Mouse (Mus musculus): ENCODE data around the gene Actn1. TPM values are rescaled to one million over a fixed set of nuclear protein-coding genes. Genes with fewer than 3 reads are reported as not detected.

Gene Actn1
- polyA plus RNA-seq, 1 experiment from 2014 or later = 24.1 TPM

DNA sequence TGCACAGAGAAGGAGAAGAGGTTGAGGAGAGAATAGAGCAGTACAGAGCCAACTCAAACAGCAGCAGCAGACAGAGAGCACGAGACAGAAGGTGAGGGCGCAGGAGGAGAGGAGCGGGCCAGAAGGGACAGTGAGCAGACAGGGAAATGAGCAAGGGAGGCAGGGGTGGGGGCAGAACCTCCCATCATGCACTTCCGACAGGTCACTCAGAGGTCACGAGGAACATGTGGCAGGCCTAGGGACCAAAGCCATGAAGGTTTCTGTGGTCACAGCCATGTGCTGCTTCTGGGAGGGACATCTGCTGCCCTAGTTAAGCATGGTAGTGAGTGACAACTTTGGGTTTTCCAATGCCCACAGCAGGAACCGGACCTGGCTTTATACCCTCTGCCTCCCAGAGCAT lies 68.8 kb downstream of the Actn1 start:
- H3K27ac ChIP-seq = peak overlapping the region; percentile 66
- peaks cover 17% of the 10 kb centered on the region for H3K4me1 ChIP-seq (replicated peaks)
- 69% methylated on average over 6 of the region's 6 CpGs for WGBS
- peaks cover 96% of the 10 kb centered on the region for H3K36me3 ChIP-seq
- DNase-seq (ENCODE audit: low spot score) = peak; percentile 25
- no peaks in the 10 kb centered on the region for H3K9me3 ChIP-seq
- H3K27me3 ChIP-seq (ENCODE audit: insufficient read depth, poor library complexity, severe bottlenecking) = no peaks in the 10 kb centered on the region
- H3K4me3 ChIP-seq = no peak overlapping the region

DNA sequence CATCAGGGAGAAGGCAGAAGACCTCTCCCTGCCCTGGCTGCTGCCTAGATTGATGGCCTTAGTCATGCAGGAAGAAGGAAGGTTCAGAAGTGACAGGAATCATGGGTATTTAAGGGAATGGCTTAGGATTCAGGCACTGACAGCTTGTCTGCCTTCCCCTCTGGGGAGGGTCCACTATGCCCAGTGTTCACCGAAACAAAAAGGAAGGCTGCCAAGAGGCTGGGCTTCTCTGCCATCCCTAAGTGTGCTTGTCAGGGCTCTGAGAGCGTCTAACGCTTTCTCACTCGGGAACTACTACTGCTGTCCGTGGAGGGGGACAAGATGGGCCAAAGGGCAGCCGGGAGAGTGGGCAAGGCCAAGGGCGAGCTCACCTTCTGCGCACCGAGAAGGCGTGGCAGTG lies 69.3 kb downstream of the Actn1 start:
- H3K27ac ChIP-seq = peak overlapping the region; percentile 66
- no peaks in the 10 kb centered on the region for H3K9me3 ChIP-seq
- no peaks in the 10 kb centered on the region for H3K27me3 ChIP-seq (ENCODE audit: insufficient read depth, poor library complexity, severe bottlenecking)
- H3K4me1 ChIP-seq (replicated peaks) = peaks cover 17% of the 10 kb centered on the region
- DNase-seq (ENCODE audit: low spot score) = no peak
- H3K36me3 ChIP-seq = peaks cover 96% of the 10 kb centered on the region
- 91% methylated on average over 10 of the region's 10 CpGs for WGBS
- no peak overlapping the region for H3K4me3 ChIP-seq

GRCm38 (mm10) chr12:80184041-80184440 lies 76.1 kb downstream of the Actn1 start:
- no peaks in the 10 kb centered on the region for H3K27me3 ChIP-seq (ENCODE audit: insufficient read depth, poor library complexity, severe bottlenecking)
- H3K9me3 ChIP-seq = no peaks in the 10 kb centered on the region
- 90% methylated on average over 5 of the region's 5 CpGs for WGBS
- no peak overlapping the region for H3K4me3 ChIP-seq
- no peak overlapping the region for H3K27ac ChIP-seq
- no peak for DNase-seq (ENCODE audit: low spot score)
- no peaks in the 10 kb centered on the region for H3K4me1 ChIP-seq (replicated peaks)
- H3K36me3 ChIP-seq = peaks cover 80% of the 10 kb centered on the region

GRCm38 (mm10) chr12:80181831-80182230 lies 78.3 kb downstream of the Actn1 start:
- H3K4me1 ChIP-seq (replicated peaks) = no peaks in the 10 kb centered on the region
- H3K27ac ChIP-seq = no peak overlapping the region
- 89% methylated on average over 2 of the region's 2 CpGs for WGBS
- no peak for DNase-seq (ENCODE audit: low spot score)
- H3K4me3 ChIP-seq = no peak overlapping the region
- peaks cover 79% of the 10 kb centered on the region for H3K36me3 ChIP-seq
- H3K27me3 ChIP-seq (ENCODE audit: insufficient read depth, poor library complexity, severe bottlenecking) = no peaks in the 10 kb centered on the region
- H3K9me3 ChIP-seq = no peaks in the 10 kb centered on the region

DNA sequence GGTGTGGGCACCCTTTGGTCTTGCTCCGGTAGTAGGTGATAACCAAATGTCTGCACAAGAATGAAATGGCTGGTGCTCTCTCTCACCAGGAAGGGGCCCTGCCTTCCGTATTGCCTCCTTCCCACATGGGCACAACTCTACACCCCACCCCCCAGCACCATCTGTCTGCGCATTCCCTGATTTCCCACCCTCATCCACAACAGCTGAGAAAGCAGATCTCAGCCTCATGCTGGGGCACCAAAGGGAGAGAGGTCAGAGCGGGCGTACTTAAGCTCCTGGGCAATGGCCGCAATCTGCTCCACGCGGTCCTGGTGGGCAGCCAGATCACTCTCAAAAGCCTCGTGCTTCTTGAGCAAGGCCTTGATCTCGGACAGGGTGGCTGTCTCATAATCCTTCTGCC lies 82.1 kb downstream of the Actn1 start:
- Histone ChIP-seq H3K9me3 (no peaks in the 10 kb centered on the region), H3K27me3 (ENCODE audit: insufficient read depth, poor library complexity, severe bottlenecking) (no peaks in the 10 kb centered on the region), H3K27ac (no peak overlapping the region), H3K4me3 (no peak overlapping the region), H3K4me1 (replicated peaks) (no peaks in the 10 kb centered on the region), H3K36me3 (peaks cover 89% of the 10 kb centered on the region)
- 78% methylated on average over 10 of the region's 10 CpGs for WGBS
- DNase-seq (ENCODE audit: low spot score) = peak; percentile 23

DNA sequence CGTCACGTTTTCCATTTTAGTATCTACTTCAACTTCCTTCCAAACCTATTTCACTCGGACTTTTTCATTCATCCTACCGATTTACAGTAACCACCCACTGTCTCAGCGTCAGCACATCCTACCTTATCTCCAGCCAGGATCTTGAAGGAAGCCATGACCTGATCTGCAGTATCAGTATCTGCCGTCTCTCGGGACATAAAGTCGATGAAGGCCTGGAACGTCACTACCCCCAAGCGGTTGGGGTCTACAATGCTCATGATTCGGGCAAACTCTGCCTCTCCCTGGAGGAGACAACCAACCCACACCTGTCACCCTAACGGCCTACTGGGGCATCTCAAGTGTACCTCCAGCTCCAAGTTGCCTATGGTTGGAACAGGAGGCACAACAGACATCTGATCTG lies 91.4 kb downstream of the Actn1 start:
- Histone ChIP-seq H3K27ac (peak overlapping the region; percentile 93), H3K36me3 (peaks cover 60% of the 10 kb centered on the region), H3K4me1 (replicated peaks) (peaks cover 4% of the 10 kb centered on the region), H3K4me3 (peak overlapping the region; percentile 68), H3K9me3 (no peaks in the 10 kb centered on the region), H3K27me3 (ENCODE audit: insufficient read depth, poor library complexity, severe bottlenecking) (no peaks in the 10 kb centered on the region)
- no peak for DNase-seq (ENCODE audit: low spot score)
- 62% methylated on average over 12 of the region's 12 CpGs for WGBS

GRCm38 (mm10) chr12:80168178-80168686 lies 91.9 kb downstream of the Actn1 start:
- peak overlapping the region; percentile 93 for H3K27ac ChIP-seq
- 25% methylated on average over 35 of the region's 35 CpGs for WGBS
- H3K9me3 ChIP-seq = no peaks in the 10 kb centered on the region
- H3K27me3 ChIP-seq (ENCODE audit: insufficient read depth, poor library complexity, severe bottlenecking) = no peaks in the 10 kb centered on the region
- DNase-seq (ENCODE audit: low spot score) = peak; percentile 90
- peaks cover 55% of the 10 kb centered on the region for H3K36me3 ChIP-seq
- H3K4me1 ChIP-seq (replicated peaks) = peaks cover 4% of the 10 kb centered on the region
- peak overlapping the region; percentile 68 for H3K4me3 ChIP-seq

DNA sequence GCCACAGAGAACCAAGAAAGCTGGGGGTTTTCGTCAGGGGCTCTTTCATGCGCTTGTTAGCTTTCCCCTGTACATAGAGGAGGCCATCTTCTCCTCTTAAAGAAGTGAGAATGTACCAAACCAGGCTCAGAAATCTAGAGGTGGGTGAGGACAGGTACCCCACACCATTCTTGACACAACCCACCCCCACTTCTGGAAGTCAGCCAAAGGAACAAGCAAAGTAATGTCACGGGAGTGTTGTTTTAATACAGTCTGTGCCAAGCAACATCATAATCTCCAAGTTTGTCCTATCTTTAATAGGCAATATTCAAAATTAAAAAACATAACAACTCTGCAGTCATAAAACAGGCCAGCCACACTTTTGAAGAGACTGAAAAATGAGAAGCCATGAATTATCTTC lies 92.8 kb downstream of the Actn1 start:
- Histone ChIP-seq H3K4me3 (no peak overlapping the region), H3K36me3 (peaks cover 46% of the 10 kb centered on the region), H3K27ac (no peak overlapping the region), H3K4me1 (replicated peaks) (peaks cover 4% of the 10 kb centered on the region), H3K27me3 (ENCODE audit: insufficient read depth, poor library complexity, severe bottlenecking) (no peaks in the 10 kb centered on the region), H3K9me3 (no peaks in the 10 kb centered on the region)
- WGBS = 97% methylated on average over 3 of the region's 3 CpGs
- DNase-seq (ENCODE audit: low spot score) = no peak

- H3K27ac ChIP-seq = no peak overlapping the region
- H3K27me3 ChIP-seq (ENCODE audit: insufficient read depth, poor library complexity, severe bottlenecking) = no peaks in the 10 kb centered on the region
- no peak overlapping the region for H3K4me3 ChIP-seq
- DNase-seq (ENCODE audit: low spot score) = no peak
- 97% methylated on average over 4 of the region's 4 CpGs for WGBS
- H3K9me3 ChIP-seq = no peaks in the 10 kb centered on the region
- peaks cover 4% of the 10 kb centered on the region for H3K4me1 ChIP-seq (replicated peaks)
- peaks cover 40% of the 10 kb centered on the region for H3K36me3 ChIP-seq
These were observed 93.5 kb downstream of the Actn1 start for GRCm38 (mm10) chr12:80166651-80167050.

- no peak overlapping the region for H3K27ac ChIP-seq
- peaks cover 18% of the 10 kb centered on the region for H3K36me3 ChIP-seq
- no peaks in the 10 kb centered on the region for H3K9me3 ChIP-seq
- 93% methylated on average over 8 of the region's 8 CpGs for WGBS
- no peak overlapping the region for H3K4me3 ChIP-seq
- peaks cover 4% of the 10 kb centered on the region for H3K4me1 ChIP-seq (replicated peaks)
- H3K27me3 ChIP-seq (ENCODE audit: insufficient read depth, poor library complexity, severe bottlenecking) = no peaks in the 10 kb centered on the region
- no peak for DNase-seq (ENCODE audit: low spot score)
These were observed 95.6 kb downstream of the Actn1 start for GRCm38 (mm10) chr12:80164526-80164925.

GRCm38 (mm10) chr12:80162448-80162847 lies 97.7 kb downstream of the Actn1 start:
- Histone ChIP-seq H3K4me3 (no peak overlapping the region), H3K4me1 (replicated peaks) (no peaks in the 10 kb centered on the region), H3K9me3 (no peaks in the 10 kb centered on the region), H3K36me3 (peaks cover 12% of the 10 kb centered on the region), H3K27ac (no peak overlapping the region), H3K27me3 (ENCODE audit: insufficient read depth, poor library complexity, severe bottlenecking) (no peaks in the 10 kb centered on the region)
- 80% methylated on average over 3 of the region's 3 CpGs for WGBS
- no peak for DNase-seq (ENCODE audit: low spot score)

GRCm38 (mm10) chr12:80157675-80158074 lies 102.5 kb downstream of the Actn1 start:
- no peak overlapping the region for H3K4me3 ChIP-seq

GRCm38 (mm10) chr12:80153687-80154326 lies 106.4 kb downstream of the Actn1 start:
- H3K4me1 ChIP-seq (replicated peaks) = peaks cover 4% of the 10 kb centered on the region
- H3K27me3 ChIP-seq (ENCODE audit: insufficient read depth, poor library complexity, severe bottlenecking) = no peaks in the 10 kb centered on the region
- H3K27ac ChIP-seq = no peak overlapping the region
- H3K4me3 ChIP-seq = no peak overlapping the region
- H3K36me3 ChIP-seq = no peaks in the 10 kb centered on the region
- 45% methylated on average over 10 of the region's 10 CpGs for WGBS
- peak; percentile 60 for DNase-seq (ENCODE audit: low spot score)
- peaks cover 3% of the 10 kb centered on the region for H3K9me3 ChIP-seq

More at GRCm38 (mm10) chr12:80157675-80158074, 102.5 kb downstream of the Actn1 start:
- DNase-seq (ENCODE audit: low spot score) = no peak
- no peaks in the 10 kb centered on the region for H3K4me1 ChIP-seq (replicated peaks)
- peaks cover 3% of the 10 kb centered on the region for H3K9me3 ChIP-seq
- H3K27me3 ChIP-seq (ENCODE audit: insufficient read depth, poor library complexity, severe bottlenecking) = no peaks in the 10 kb centered on the region
- H3K36me3 ChIP-seq = no peaks in the 10 kb centered on the region
- WGBS = 10% methylated on average over 5 of the region's 5 CpGs
- no peak overlapping the region for H3K27ac ChIP-seq

Measured in hindbrain, embryonic 10.5 days (tissue).